Mouse (Mus musculus) gastrocnemius, postnatal 25 days (tissue): ENCODE measurements around the gene Olfr460. TPM values are rescaled to one million over a fixed set of nuclear protein-coding genes. Genes with fewer than 3 reads are reported as not detected.
"Not testable (repeated sequence)": the region's sequence is repeated elsewhere in the genome, so short reads cannot be mapped to it uniquely, and the experiment has no call there.

Source experiments
- DNase-seq: peaks from one replicate; pipeline ENCODE4 v3.0.0; 2022
- long read RNA-seq, 2 experiments: library from polyadenylated mRNA; stranded (forward); transcript quantifications; one replicate each; pipeline ENCODE4 v2.0.0; 2021
- total RNA-seq, 2 experiments: library from RNA; stranded (reverse); gene quantifications; 1 replicate in 1 of 2; 2 replicates in 1 of 2; pipeline ENCODE4 v1.2.3; 2021

Olfr460 gene
- total RNA-seq, result not detected
- long read RNA-seq, experiment 1, result 0 reads
- long read RNA-seq, experiment 2, result 0 reads

- no peak for DNase-seq
These were observed at the start of gene Olfr460 for GRCm38 (mm10) chr6:40569187-40569586. Olfr460 (plus strand) TSS chr6:40569487.

GRCm38 (mm10) chr6:40544690-40545089 lies 24.6 kb upstream of the Olfr460 start:
- no peak for DNase-seq

GRCm38 (mm10) chr6:40554950-40555349 lies 14.3 kb upstream of the Olfr460 start, which contains the start of gene Olfr461:
Olfr461 (minus strand) TSS chr6:40555050.
- no peak for DNase-seq

- DNase-seq, result no peak
These were observed 4.3 kb downstream of the Olfr460 start for GRCm38 (mm10) chr6:40573618-40574017.

- no peak for DNase-seq
These were observed 7.0 kb downstream of the Olfr460 start for GRCm38 (mm10) chr6:40576305-40576704.

- DNase-seq, result no peak
These were observed 15.0 kb downstream of the Olfr460 start for GRCm38 (mm10) chr6:40584336-40584735.

- no peak for DNase-seq
These were observed 16.4 kb downstream of the Olfr460 start, which contains the start of gene Clec5a for GRCm38 (mm10) chr6:40585645-40586044. Clec5a (minus strand) TSS chr6:40585821.

GRCm38 (mm10) chr6:40588346-40588745 lies 19.1 kb downstream of the Olfr460 start:
- DNase-seq, result no peak

GRCm38 (mm10) chr6:40594804-40595550 lies 25.7 kb downstream of the Olfr460 start:
- no peak for DNase-seq

- not testable (repeated sequence) for DNase-seq
These were observed 29.3 kb downstream of the Olfr460 start for GRCm38 (mm10) chr6:40598546-40598945.

GRCm38 (mm10) chr6:40607431-40607830 lies 38.1 kb downstream of the Olfr460 start:
- DNase-seq, result no peak

- DNase-seq, result no peak
These were observed 41.0 kb downstream of the Olfr460 start for GRCm38 (mm10) chr6:40610244-40610643.

- DNase-seq, result no peak
These were observed 44.1 kb downstream of the Olfr460 start, which contains the start of gene Tas2r138 for GRCm38 (mm10) chr6:40613260-40613852. Tas2r138 (minus strand) TSS chr6:40613310.

GRCm38 (mm10) chr6:40617965-40618364 lies 48.7 kb downstream of the Olfr460 start:
- no peak for DNase-seq

Other genes with a start within 250 kb of the Olfr460 start
- 1 to 10 TPM; 7.3 to 7.8 TPM for gene Agk, start 244.3 kb upstream of the Olfr460 start, total RNA-seq
- gene E330009J07Rik, start 133.4 kb upstream of the Olfr460 start, total RNA-seq, result 1 to 10 TPM; 1.0 to 2.1 TPM
- not detected for gene Wee2, start 130.4 kb upstream of the Olfr460 start, total RNA-seq
- 10 to 100 TPM; 25.1 to 25.2 TPM for gene Ssbp1, start 98.1 kb upstream of the Olfr460 start, total RNA-seq
- gene Tas2r137, start 78.3 kb upstream of the Olfr460 start, total RNA-seq, result not detected
- gene Tas2r108, start 76.0 kb upstream of the Olfr460 start, total RNA-seq, result not detected
- not detected for gene Prss37, start 50.0 kb upstream of the Olfr460 start, total RNA-seq
- gene Olfr461, start 14.4 kb upstream of the Olfr460 start, total RNA-seq, result not detected
- under 1 TPM; 0.23 to 0.24 TPM for gene Clec5a, start 16.3 kb downstream of the Olfr460 start, total RNA-seq
- not detected for gene Tas2r138, start 43.8 kb downstream of the Olfr460 start, total RNA-seq
- gene Mgam, start 59.3 kb downstream of the Olfr460 start, total RNA-seq, result 1 to 10 TPM in 1 of 2 experiments, under 1 TPM in 1; 0.64 to 1.4 TPM